Mouse (Mus musculus) ES-Bruce4 (cell line): Measurements from ENCODE around the gene Zbtb24. TPM values are rescaled to one million over a fixed set of nuclear protein-coding genes. Genes with fewer than 3 reads are reported as not detected.
A peak's percentile ranks its signal among the peaks of the same experiment; 100 is the strongest.

Source experiments
- H3K27ac ChIP-seq: 2 replicates; pipeline ENCODE4 v1.5.1; 2012; ENCODE audit warnings: low read length, inconsistent platforms; ENCODE audit not compliant: insufficient read depth
- H3K27me3 ChIP-seq: 2 replicates; pipeline ENCODE4 v1.6.1; 2012; ENCODE audit warnings: mild to moderate bottlenecking, low read length, inconsistent platforms; ENCODE audit not compliant: control insufficient read depth, poor library complexity, insufficient read depth, severe bottlenecking
- H3K36me3 ChIP-seq: 2 replicates; pipeline ENCODE4 v1.6.1; 2012; ENCODE audit warnings: inconsistent platforms, mild to moderate bottlenecking, low read length, moderate library complexity; ENCODE audit not compliant: control insufficient read depth, poor library complexity, insufficient read depth, severe bottlenecking
- H3K4me1 ChIP-seq: one replicate; pipeline ENCODE4 v1.8.1; 2011; ENCODE audit warnings: low read length; ENCODE audit not compliant: control insufficient read depth, insufficient read depth
- H3K4me3 ChIP-seq: 2 replicates; pipeline ENCODE4 v1.5.1; 2011; ENCODE audit warnings: low read depth, mild to moderate bottlenecking, low read length
- H3K9ac ChIP-seq: 2 replicates; pipeline ENCODE4 v1.6.1; 2012; ENCODE audit warnings: low read depth, mild to moderate bottlenecking, inconsistent platforms; ENCODE audit not compliant: poor library complexity, severe bottlenecking
- H3K9me3 ChIP-seq: replicated peaks from 2 replicates; pipeline ENCODE4 v1.6.1; 2012; ENCODE audit warnings: mild to moderate bottlenecking, low read length, inconsistent platforms; ENCODE audit not compliant: control insufficient read depth, poor library complexity, insufficient read depth, severe bottlenecking
- CTCF ChIP-seq: IDR thresholded peaks from one replicate; pipeline ENCODE4 v1.8.1; 2011; ENCODE audit warnings: low read depth, low read length
- EP300 ChIP-seq: IDR thresholded peaks from 2 replicates; pipeline ENCODE4 v1.6.1; 2011; ENCODE audit warnings: low read depth, low read length; ENCODE audit not compliant: insufficient read depth
- POLR2A ChIP-seq: IDR thresholded peaks from one replicate; pipeline ENCODE4 v1.8.1; 2011; ENCODE audit warnings: low read length; ENCODE audit not compliant: insufficient read depth
- polyA plus RNA-seq: library from polyadenylated mRNA; stranded (reverse); fragments of >200 nt; gene quantifications from 2 replicates; pipeline ENCODE4 v1.2.4, GENCODE M21; 2011; ENCODE audit warnings: low read depth; ENCODE audit not compliant: missing spikeins, insufficient read depth, insufficient read length

Gene Zbtb24
- polyA plus RNA-seq, 1 experiment, result 13.7 TPM

- no peaks in the 10 kb centered on the region for H3K9me3 ChIP-seq
- no peak overlapping the region for H3K4me3 ChIP-seq
- no peaks in the 10 kb centered on the region for H3K36me3 ChIP-seq
- no peak overlapping the region for H3K9ac ChIP-seq
- no peak overlapping the region for H3K27ac ChIP-seq
- no peaks in the 10 kb centered on the region for H3K4me1 ChIP-seq
- TF ChIP-seq EP300 (no peak), POLR2A (no peak), CTCF (no peak)
- no peaks in the 10 kb centered on the region for H3K27me3 ChIP-seq
Observed at GRCm38 (mm10) chr10:41486506-41487170, 36.5 kb downstream of the Zbtb24 start.

- no peak for TF ChIP-seq EP300
- no peak for TF ChIP-seq CTCF
- no peak for TF ChIP-seq POLR2A
- Histone ChIP-seq H3K9me3 (no peaks in the 10 kb centered on the region), H3K4me3 (peak overlapping the region; percentile 80; the same call in 1 of the 2 replicates), H3K36me3 (no peaks in the 10 kb centered on the region), H3K27me3 (no peaks in the 10 kb centered on the region), H3K9ac (peak overlapping the region; percentile 80; the same call in 1 of the 2 replicates), H3K4me1 (no peaks in the 10 kb centered on the region), H3K27ac (no peak overlapping the region)
Observed at GRCm38 (mm10) chr10:41488877-41489276, 38.7 kb downstream of the Zbtb24 start.

GRCm38 (mm10) chr10:41489294-41489693, 39.1 kb downstream of the Zbtb24 start:
- peak overlapping the region; percentile 80 for H3K4me3 ChIP-seq
- no peak overlapping the region for H3K27ac ChIP-seq
- no peaks in the 10 kb centered on the region for H3K27me3 ChIP-seq
- TF ChIP-seq POLR2A (no peak), CTCF (no peak), EP300 (no peak)
- peak overlapping the region; percentile 80 for H3K9ac ChIP-seq
- no peaks in the 10 kb centered on the region for H3K4me1 ChIP-seq
- H3K36me3 ChIP-seq, result no peaks in the 10 kb centered on the region
- H3K9me3 ChIP-seq, result no peaks in the 10 kb centered on the region

GRCm38 (mm10) chr10:41489708-41490517, 39.7 kb downstream of the Zbtb24 start, which contains the start of the genes Smpd2 and Ppil6:
TSS of gene Smpd2 (minus strand) at chr10:41490369.
TSS of gene Ppil6 (plus strand) at chr10:41490439.
- no peaks in the 10 kb centered on the region for H3K9me3 ChIP-seq
- H3K36me3 ChIP-seq, result no peaks in the 10 kb centered on the region
- H3K27me3 ChIP-seq, result no peaks in the 10 kb centered on the region
- TF ChIP-seq EP300 (no peak), CTCF (no peak), POLR2A (no peak)
- no peak within 1 kb of the TSS for H3K27ac ChIP-seq
- no peaks in the 10 kb centered on the region for H3K4me1 ChIP-seq
- peak within 1 kb of the TSS; percentile 80 for H3K9ac ChIP-seq
- peak within 1 kb of the TSS; percentile 81 for H3K4me3 ChIP-seq

GRCm38 (mm10) chr10:41490518-41490873, 40.3 kb downstream of the Zbtb24 start:
- H3K36me3 ChIP-seq, result no peaks in the 10 kb centered on the region
- H3K27me3 ChIP-seq, result no peaks in the 10 kb centered on the region
- H3K9me3 ChIP-seq, result no peaks in the 10 kb centered on the region
- no peaks in the 10 kb centered on the region for H3K4me1 ChIP-seq
- TF ChIP-seq CTCF, result no peak
- no peak for TF ChIP-seq POLR2A
- TF ChIP-seq EP300, result no peak
- peak overlapping the region; percentile 80 for H3K9ac ChIP-seq
- peak overlapping the region; percentile 81 for H3K4me3 ChIP-seq
- H3K27ac ChIP-seq, result no peak overlapping the region

- Histone ChIP-seq H3K36me3 (no peaks in the 10 kb centered on the region), H3K27ac (no peak overlapping the region), H3K9me3 (no peaks in the 10 kb centered on the region), H3K4me1 (no peaks in the 10 kb centered on the region), H3K9ac (no peak overlapping the region), H3K4me3 (no peak overlapping the region), H3K27me3 (no peaks in the 10 kb centered on the region)
- TF ChIP-seq CTCF (no peak), POLR2A (no peak), EP300 (no peak)
Observed at GRCm38 (mm10) chr10:41491111-41491510, 40.9 kb downstream of the Zbtb24 start.
